Mouse (Mus musculus): ENCODE measurements around the gene Tmem232.
"Not testable (repeated sequence)": the region's sequence is repeated elsewhere in the genome, so short reads cannot be mapped to it uniquely, and the experiment has no call there.

Tmem232 gene

DNA sequence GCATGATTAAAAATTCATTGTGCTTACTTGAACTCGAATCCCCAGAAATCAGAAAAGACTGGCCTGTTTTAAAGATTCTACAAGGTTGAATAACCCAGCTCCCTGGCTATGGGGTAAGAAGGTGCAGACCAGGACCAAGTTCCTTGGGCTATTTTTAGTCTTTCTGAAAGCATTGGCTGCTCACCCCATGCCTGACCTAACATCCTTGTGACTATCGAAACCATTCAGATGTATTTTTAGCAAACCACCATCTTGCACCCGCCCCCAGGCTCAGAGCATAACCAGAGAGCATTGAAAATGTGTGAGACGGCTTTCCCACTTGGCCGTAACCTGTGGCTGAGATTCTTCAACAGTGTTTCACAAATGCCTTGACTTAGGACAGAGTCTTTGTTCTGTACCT lies 13.1 kb downstream of the Tmem232 start:
- in situ Hi-C loops (cut with MboI), result no loop called here

GRCm38 (mm10) chr17:65513517-65513916 lies 27.1 kb downstream of the Tmem232 start:
- in situ Hi-C loops (cut with MboI), result no loop called here

DNA sequence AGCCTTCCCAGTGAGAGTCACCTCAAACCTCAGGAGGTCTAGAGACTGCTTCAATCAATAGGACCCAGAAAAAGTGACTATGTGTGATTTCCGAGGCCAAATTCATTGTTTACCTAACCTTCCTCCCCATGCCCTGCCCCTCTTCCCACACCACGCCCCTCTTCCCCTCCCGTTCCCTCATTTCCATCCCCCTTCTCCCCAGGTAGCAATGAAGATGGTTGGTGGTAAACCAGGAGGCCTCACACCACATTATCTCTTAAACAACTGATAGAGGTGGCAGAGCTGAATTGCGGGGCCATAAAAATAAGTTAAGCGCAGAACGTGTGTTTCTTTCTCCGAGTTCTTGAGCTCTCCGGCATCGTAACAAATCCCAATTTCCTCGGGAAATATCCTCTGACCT lies 55.9 kb downstream of the Tmem232 start:
- in situ Hi-C loops (cut with MboI), result no loop called here

GRCm38 (mm10) chr17:65476747-65477146 lies 63.8 kb downstream of the Tmem232 start:
- in situ Hi-C loops (cut with MboI), result no loop called here

GRCm38 (mm10) chr17:65450818-65451217 lies 89.8 kb downstream of the Tmem232 start:
- in situ Hi-C loops (cut with MboI), result no loop called here

- in situ Hi-C loops (cut with MboI), result not testable (repeated sequence)
Measured at GRCm38 (mm10) chr17:65437906-65438305, 102.7 kb downstream of the Tmem232 start.

GRCm38 (mm10) chr17:65419124-65419523 lies 121.5 kb downstream of the Tmem232 start:
- in situ Hi-C loops (cut with MboI), result no loop called here

GRCm38 (mm10) chr17:65405309-65405708 lies 135.3 kb downstream of the Tmem232 start:
- in situ Hi-C loops (cut with MboI), result no loop called here

- in situ Hi-C loops (cut with MboI), result no loop called here
Measured at GRCm38 (mm10) chr17:65400914-65401313, 139.7 kb downstream of the Tmem232 start.

GRCm38 (mm10) chr17:65384411-65384962 lies 156.1 kb downstream of the Tmem232 start:
- in situ Hi-C loops (cut with MboI), result no loop called here

- in situ Hi-C loops (cut with MboI), result no loop called here
Measured at GRCm38 (mm10) chr17:65370034-65370780, 170.4 kb downstream of the Tmem232 start.

GRCm38 (mm10) chr17:65365535-65366254 lies 174.9 kb downstream of the Tmem232 start:
- in situ Hi-C loops (cut with MboI), result no loop called here

DNA sequence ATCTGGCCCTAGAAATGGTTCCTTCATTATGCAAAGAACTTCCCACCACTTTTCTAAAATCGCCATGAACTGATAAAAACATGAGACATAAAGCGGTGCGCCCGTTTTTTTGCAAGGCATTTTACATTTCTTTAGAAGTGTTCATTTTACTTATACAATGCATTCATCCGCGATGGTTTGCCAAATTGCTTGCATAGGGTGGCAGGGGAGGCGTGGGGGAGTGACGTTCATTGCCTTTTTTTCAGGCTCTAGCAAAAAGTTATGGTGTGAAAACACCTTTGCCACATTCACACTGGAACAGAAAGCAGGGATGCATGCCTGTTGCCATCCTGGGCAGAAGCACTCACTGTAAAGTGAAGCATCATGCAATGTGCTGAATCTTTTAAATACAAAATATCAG lies 188.7 kb downstream of the Tmem232 start:
- in situ Hi-C loops (cut with MboI), result no loop called here

DNA sequence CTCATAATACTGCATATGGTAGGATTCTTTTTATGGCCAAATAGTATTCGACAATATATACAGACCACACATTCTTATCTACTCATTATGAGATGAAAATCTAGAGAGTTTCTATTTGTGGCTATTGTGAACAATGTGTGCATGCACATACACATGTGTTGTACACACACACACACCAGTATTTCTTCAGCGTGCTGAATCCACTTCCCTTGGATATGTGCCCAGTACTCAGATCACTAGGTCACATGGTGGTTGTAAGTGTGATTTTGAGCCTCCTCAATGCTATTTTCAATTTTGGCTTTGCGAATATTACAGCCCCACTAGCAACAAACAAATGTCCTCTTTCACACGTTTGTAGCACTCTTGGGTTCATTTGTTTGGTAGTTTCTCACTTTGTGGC lies 200.6 kb downstream of the Tmem232 start:
- in situ Hi-C loops (cut with MboI), result no loop called here

DNA sequence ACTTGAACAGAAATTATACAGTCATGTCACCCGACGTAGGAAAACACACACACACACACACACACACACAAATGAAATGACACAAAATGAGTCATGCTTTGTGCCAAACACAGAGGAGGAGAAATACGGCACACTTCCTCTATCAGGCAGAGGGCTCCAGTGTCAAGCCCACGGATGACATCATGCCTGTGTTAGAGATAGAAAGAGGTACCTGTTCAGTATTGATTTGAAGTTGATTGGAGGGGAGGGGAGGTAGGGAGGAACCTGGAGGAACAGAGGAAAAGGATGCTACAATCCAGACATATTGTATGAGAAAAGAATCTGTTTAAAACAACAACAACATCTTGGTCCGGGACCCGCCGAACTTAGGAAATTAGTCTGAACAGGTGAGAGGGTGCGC lies 209.8 kb downstream of the Tmem232 start:
- in situ Hi-C loops (cut with MboI), result no loop called here

GRCm38 (mm10) chr17:65325249-65325648 lies 215.3 kb downstream of the Tmem232 start:
- in situ Hi-C loops (cut with MboI), result no loop called here

DNA sequence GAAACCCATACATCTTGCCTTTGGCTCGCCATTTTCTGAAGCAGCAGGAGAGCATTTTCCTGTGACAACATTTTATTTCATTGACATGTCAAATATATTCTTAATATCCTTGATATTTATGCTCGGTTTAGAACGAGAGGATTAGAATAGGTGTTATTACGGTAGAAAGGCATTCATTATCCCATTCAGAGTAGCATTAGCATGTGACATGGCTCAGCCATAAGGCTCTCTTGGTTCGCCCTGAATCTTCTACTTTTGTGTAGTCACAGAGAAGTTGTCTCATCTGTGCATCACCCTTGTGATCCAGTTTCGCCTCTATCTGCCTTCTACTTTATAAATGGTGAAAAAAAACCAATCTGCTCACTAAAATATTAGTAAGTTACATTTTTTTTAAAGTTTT lies 220.0 kb downstream of the Tmem232 start:
- in situ Hi-C loops (cut with MboI), result no loop called here

DNA sequence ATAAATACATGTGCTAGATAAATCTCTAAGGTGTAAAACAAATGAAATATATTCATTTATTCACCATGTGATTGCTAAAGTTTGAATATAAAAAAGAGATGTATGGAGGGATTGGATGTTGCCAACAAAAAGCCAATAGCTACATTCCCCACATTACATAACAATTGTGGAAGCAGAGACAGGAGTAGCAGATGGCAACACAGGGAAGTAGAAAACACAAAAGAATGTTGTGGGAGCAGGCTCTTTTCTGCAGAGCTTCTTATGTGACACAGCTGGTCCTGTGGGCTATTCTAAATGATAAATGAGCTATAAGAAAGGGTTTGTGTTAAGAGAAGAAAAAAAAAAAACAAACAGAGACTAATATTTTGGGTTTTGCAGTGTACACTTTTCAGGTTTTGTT lies 240.6 kb downstream of the Tmem232 start:
- in situ Hi-C loops (cut with MboI), result no loop called here

- in situ Hi-C loops (cut with MboI), result no loop called here
Measured at GRCm38 (mm10) chr17:65297831-65298230, 242.8 kb downstream of the Tmem232 start.

DNA sequence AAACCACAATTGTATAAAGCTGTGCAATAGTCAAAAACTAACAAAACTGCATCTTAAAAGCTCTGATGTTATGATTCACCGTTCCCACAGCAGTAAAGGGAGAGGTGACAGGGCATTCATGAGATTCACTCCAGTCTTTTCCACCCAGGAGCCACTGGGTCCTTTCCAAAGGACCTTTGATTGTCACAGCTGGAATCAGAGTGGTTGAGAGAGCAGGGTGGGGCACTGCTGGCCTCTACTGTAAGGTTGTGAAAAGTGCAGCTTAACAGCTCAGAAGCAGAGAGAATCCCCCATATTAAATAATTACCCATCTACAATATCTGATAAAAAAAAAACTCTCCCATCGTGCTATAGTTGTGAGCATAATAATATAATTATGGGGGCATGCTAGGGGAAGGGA lies 288.4 kb downstream of the Tmem232 start:
- in situ Hi-C loops (cut with MboI), result no loop called here

DNA sequence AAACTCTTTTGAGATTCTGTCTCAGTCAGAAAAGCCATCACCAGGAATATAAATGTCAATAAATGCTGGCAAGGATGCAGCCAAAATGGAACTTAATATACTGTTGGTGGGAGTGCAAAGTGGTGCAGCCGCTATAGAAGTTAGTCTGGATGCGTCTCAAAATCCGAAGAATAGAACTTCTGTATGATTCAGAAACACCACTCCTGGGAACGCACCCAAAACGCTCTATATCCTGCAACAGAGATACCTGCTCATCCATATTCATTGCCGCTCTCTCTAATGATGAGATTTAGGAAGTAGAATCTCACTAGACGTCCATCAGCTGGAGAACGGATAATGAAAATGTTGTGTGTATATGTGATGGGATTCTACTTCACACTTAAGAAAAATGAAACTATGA lies 290.3 kb downstream of the Tmem232 start:
- in situ Hi-C loops (cut with MboI), result no loop called here

GRCm38 (mm10) chr17:65243716-65244115 lies 296.9 kb downstream of the Tmem232 start:
- in situ Hi-C loops (cut with MboI), result no loop called here

- in situ Hi-C loops (cut with MboI), result no loop called here
Measured at GRCm38 (mm10) chr17:65225347-65225916, 315.1 kb downstream of the Tmem232 start.

Measured in mature B cell (primary cell).